Mouse (Mus musculus): ENCODE measurements at regions not wholly inside any gene's neighbourhood (a gene's known extent, or its start where the extent isn't known, plus 50 kb on each side); places are given as distances from the start of the nearest gene placed in this dataset.
"Not testable (repeated sequence)": the region's sequence is repeated elsewhere in the genome, so short reads cannot be mapped to it uniquely, and the experiment has no call there.

DNA sequence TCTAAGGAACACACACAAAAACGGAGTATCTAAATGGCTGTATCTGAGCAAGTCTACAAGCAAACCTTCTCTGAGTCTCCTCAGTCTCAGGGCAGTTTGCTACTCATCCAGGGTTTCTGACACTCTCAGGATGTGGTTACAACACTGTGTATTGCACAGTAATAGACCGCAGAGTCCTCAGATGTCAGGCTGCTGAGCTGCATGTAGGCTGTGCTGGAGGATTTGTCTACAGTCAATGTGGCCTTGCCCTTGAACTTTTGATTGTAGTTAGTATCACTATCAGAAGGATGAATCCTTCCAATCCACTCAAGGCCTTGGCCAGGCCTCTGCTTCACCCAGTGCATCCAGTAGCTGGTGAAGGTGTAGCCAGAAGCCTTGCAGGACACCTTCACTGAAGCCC lies 245.0 kb upstream of the Zfp386 start:
- DNase-seq (ENCODE audit: low spot score): not testable (repeated sequence)

DNA sequence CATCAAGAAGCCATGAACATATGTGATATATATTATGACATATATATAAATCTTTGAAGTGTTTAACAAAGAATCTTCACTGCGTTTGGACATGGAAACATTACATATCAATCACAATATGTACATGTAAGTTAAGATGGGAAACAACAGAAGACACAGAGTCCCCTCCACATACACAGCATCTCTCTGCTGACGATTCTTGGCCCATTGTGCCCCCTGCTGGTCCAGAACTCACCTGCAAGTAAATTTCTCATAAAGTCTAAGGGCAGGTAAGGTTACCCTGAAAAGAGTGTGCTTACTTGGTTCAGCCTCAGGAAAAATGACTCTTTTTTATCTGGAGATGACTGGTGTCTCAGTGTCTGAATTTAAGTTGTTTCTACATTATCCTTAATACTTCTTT lies 243.8 kb upstream of the Zfp386 start:
- not testable (repeated sequence) for DNase-seq (ENCODE audit: low spot score)

DNA sequence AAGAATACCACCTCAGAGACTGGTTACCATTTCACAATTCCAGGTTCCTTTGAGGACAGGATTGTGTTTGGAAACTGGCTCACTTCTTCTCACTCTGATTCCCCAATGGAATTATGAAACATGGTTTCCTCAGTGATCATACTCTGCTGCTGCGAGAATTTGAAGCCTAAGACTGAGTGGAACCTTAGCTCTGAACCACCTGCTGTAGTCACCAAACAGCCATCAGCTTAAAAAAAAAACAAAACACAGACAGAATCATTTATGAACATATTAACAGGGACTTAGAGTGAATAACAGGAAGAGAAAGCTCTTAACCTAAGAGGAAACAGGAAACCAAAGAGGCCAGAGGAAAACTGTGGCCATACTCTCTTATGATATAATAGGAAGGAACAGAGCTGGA lies 239.5 kb upstream of the Zfp386 start:
- no peak for DNase-seq (ENCODE audit: low spot score)
